Mouse (Mus musculus) adrenal gland, postnatal 10 days (tissue): Measurements from ENCODE around the gene Ift27. TPM values are rescaled to one million over a fixed set of nuclear protein-coding genes. Genes with fewer than 3 reads are reported as not detected.

Source experiments
- DNase-seq: peaks from one replicate; pipeline ENCODE4 v3.0.0; 2021; ENCODE audit warnings: mixed read lengths
- total RNA-seq, 2 experiments: library from RNA; stranded (reverse); gene quantifications; 2 replicates each; pipeline ENCODE4 v1.2.3; 2021

Ift27 gene
- total RNA-seq, 2 experiments from 2014 or later, result 19.4 to 22.9 TPM

DNA sequence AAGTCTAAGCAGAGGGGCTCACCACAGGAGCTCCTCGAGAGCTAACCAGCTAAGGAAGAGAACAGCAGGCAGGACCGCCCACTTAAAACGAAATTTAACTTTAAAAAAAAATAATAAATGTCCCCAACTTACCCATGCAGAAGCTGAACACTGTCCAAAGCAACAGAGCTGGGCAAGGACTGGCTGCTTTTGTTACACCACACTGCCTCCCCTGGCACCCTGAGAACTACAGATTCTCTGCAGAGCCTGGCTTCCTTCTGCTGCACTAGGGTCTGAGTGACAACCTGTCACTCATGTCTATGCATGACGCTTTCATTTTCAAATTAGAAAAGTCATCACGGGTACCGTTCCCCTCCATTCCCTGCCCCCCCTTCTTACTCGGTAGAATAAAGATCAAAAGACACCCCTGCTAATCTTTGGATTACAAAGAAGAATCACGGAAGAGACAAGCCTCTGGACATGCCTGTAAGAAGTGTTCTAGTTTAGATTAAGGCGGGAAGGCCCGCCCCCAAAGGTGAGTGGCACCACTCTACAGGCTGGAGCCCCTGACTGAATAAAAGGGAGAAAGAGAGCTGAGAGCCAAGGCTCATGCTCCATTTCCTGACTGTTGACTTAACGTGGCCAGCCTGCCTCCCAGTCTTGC lies 1.5 kb downstream of the Ift27 start:
- no peak for DNase-seq

DNA sequence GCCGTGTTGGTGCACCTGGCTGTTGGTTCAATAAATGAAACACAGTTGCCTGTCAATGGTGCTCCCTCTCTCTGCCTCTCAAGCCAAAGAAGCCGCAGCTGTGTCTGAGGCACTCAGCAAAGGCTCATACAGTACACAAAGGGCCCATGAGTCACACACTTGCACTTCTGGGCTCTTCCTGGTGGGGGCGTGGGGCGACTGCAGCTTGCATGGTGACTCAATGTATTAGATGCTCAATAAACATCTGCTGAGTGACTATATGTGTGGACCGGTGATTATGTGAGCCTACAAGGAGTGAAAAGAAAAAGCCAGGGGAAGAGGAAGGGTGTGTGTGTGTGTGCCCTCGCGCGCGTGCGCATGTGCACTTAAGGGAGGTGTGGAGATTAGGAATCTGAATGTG lies 2.3 kb downstream of the Ift27 start:
- DNase-seq, result no peak

DNA sequence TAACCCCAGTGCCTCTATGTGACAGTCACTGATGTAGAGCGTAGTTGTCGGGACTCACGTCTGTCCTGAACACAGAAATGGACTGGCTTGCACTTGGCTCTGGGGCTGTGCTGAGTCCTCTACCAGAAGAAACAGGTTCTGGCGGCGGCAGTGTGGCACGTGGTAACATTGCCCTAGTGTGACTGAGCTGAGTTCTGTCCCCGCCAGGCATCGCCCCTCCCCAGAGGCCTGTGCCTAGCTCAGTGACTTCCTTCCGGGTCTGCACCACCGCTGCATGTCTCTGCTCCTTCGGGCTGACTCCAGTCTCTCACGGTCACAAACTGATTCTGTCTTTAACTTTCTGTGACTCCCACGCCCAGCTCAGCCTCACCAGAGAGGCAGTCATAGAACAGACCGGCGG lies 3.2 kb downstream of the Ift27 start:
- no peak for DNase-seq

DNA sequence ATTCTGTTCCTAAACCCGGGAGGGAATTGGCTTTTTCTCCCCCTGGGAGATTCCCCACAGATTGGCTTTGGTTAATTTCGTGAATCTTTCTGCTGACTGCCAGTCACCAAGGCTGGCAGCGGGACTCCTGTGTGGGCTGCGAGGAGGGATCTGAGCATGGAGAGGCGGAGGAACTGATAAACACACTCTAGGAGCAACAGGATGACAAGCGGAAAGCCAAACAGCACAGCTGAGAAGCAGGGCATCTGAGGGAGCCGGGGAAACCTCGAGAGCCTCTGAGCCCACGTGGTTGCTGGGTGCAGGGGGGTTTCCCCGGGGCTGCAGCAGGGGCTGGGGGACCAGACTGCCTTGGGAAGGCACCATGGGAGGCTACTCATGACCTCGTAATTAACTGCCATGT lies 4.3 kb downstream of the Ift27 start:
- DNase-seq, result no peak

DNA sequence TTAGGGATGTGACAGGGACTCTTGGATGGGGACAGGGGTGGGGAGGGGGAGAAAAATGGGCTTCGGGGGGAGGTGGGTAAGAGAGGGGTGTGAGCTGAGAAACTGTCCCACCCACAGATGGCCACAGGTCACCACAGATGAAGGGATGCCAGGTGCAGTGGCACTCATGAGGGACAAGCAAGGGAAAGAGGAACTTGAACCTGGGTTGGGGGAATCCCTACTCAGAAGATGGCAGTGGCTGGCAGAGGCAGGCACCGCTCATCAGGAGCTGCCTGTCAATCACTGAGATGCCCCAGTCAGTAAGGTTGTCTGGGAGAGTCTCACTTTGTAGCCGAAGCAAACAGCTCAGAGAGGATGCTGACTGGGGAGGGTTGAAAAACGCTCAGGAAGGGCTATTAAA lies 8.6 kb downstream of the Ift27 start:
- DNase-seq, result no peak

DNA sequence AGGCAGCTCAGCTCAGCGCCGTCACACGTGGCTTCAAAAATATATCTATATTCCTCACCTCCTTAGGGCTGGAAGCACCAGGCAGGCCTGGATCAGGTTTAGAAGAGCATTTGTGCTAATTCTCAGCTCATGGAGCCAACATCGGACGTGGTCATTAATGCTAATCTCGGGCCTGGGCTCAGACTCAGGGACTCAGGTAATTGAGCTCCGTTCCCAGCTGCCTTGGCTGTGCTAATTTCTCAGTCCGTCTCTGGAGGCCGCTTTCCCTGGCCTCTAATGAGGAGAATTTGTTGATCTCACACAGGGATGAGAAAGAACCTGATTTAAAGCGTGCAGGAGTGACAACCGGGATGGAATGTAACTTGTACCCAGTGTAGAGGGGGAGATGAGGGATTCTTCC lies 9.4 kb downstream of the Ift27 start:
- no peak for DNase-seq

DNA sequence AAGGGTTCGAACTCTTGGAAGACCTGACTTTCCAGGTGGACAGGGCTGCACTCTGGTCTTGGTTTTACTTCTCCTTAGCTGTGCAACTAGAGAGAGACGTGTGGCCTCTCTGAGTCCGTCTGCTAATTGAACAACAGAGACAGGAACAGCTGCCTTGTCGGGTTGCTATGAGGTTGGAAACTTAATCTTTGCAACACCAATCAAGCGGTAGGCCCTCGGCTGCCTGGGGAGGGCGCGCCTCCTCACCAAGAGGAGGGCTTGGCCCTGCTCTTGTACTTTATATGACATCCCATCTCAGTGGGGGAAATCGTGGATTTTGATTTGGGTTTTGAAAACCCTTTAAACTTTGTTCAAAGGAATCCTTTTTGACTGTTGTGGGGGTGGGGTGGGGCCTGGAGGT lies 12.0 kb downstream of the Ift27 start:
- DNase-seq, result no peak

DNA sequence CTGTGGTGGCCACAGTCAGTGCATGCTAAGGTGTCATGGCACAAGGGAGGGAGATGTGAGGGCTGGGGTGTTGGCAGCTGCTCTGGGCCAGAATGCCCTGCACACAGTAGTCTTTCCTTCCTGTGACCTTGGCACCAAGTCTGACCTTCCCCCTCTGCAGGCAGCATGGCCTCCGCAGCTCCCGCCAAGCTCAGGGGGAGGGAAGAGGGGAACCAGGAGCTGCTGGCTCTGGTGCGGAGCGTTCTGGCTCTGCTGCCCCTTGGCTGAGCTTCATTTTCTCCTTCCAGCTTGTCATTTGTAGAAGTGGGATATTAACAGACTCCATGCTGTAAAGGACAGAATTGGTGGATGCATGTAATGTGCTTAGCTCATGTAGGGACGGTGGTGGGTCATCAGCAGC lies 15.6 kb downstream of the Ift27 start:
- no peak for DNase-seq

DNA sequence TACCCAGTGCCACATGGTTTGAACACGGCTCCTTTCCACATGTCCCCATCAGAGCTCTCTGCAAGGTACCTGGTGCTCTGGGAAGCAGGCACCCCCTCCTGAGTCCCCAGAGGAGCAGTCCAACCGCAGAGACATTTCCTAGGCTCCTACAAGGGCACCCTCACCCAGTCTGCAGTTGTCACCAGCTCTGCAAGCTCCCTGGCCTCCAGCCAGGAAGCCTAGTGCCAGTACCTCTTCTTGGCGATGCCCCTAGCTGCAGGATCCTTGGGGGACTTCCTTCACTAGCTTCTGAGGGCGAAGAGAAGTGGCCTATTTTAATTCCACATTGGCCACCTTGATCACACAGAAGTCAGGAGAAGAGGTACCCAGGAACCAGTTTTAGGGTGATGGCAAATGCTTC lies 16.1 kb downstream of the Ift27 start:
- DNase-seq, result no peak

DNA sequence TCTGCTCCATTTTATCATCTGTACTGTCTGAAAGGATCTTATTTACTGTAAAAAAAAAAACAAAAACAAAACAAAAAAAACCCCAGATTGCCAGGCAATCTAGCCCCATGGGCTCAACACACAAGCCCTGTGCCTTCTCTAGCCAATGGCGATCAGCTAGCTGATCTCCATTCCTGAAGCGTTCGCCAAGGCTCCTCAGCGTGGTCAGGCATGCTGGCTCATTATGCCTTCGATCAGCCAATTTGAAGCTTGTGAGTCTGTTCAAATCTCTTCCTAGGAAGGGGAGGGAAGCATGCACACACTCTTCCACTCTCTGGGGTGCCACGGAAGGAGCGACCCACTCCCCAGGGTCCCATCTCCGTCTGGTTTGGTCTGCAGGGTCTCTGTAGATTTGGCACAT lies 16.6 kb downstream of the Ift27 start:
- DNase-seq, result no peak

DNA sequence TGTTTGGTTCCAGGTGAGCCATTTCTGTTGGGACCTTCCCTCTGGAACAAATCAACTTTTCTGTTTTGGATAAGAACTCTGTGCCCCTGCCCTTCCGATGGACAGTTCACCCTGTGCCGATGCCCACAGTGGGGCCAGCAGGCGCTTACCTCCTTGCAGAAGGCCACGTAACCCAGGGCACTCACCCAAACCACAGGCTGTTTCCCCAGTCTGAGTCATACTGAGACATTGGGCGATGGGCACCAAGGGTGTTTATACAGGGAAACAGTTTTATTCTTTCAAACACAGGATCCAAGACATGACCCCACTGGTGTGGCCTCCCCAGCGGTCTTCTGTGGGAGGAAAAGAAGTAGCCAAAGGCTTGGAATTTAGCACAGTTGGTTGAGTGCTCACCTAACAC lies 18.5 kb downstream of the Ift27 start:
- no peak for DNase-seq

DNA sequence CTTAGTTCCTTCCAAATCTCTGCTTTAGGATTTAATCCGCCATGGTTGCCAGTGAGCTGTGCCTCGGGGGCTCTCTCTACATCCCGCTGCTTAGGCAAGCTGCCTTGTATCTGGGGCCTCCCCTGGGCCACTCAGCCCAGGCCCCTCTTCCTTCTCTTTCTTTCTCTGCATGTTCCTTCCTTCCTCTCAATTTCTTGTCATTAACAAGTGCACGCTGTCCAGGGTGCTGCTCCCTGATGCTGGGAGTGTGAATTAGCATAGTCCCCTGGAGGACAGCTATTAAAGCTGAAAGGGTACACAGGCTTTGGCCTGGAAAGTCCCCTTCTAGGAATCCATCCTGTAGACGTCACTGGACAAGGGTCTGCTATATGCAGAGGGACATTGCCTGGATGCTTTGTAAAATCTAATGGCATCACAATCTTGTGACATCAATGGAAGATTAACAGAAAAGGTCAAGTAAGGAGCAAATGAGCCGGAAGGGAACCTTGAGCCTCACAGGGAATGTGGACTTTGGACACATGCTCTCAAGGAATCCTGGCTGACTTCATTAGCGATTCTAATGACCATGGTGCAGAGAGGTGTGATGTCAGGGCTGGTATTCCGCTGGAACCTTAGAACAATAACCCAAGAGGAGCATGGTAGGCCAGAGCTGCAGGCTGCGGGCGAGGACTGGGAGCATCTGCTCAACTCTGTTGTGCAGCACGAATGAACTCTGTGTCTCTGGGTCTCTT lies 20.7 kb downstream of the Ift27 start:
- peak; percentile 24 for DNase-seq

DNA sequence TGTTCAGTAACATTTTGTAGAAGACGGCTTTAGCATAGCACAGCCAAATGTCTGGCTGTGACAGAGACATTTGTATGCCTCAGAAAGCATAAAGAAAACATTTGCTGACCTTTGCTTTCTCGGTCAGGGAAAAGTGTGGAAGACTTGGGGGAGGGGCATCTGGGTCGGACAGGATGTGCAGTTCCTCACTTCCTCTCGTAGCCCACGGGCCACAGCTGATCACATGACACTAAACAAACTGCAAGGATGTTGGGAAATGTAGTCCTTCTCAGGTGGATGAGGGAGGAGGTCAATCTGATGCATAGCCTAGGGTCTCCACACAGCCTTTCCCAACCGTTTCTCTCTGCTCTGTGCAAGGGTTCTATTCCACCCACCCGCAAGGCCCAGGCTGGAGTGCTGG lies 25.3 kb downstream of the Ift27 start:
- DNase-seq, result no peak

DNA sequence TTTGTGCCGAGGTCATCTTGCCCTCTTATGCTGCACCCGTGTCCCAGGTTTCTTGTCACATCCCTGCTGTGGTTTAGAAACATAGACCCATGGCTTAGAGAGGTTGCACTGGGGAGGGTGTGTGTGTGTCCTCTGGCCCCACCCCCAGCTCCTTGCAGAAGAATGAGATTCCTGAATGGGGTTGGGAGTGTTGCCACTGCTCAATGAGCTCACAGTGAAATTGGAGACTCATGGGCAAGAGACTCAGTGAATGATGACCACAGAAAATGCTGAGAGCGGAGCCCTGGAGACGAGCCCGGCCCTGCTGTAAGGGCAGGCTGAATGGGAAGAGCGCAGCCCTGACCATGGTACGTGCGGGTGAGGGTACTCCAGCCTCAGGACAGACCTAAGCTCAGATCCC lies 33.7 kb downstream of the Ift27 start:
- DNase-seq, result no peak

DNA sequence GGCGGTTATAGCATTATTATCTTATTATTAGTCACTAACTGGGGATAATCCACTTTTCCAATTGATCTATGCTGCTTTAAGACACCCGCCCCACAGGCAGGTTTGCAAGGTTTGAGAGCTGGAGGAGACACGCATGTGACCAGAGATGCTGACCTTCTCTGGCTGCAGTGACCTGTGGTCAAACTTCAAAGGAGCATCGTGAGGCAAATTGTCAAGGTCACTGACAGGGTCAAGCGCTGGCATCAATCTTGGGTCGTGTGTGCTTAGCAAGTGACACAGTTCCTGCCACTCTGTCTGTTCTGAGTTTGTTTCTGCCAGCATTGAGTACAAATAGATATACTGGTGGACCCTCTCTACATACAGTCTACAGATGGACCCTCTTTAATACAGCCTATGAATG lies 39.3 kb downstream of the Ift27 start:
- no peak for DNase-seq

DNA sequence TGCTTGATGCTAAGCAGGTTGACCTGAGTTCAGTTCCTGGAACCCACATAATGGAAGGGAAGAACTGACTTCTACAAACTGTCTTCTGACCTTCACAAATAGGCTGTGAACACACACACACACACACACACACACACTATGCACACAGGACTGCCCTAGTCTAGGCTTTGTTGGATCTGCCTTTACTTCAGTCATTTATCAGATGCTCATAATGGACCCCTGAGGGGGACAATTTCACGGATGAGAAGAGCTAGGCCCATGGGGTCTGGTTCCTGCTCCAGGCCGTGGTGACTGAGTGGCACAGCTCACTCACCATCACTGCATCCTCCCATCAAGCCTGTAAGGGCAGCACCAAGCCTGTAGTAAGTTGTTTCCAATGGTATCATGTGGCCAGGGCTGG lies 40.5 kb downstream of the Ift27 start:
- no peak for DNase-seq

DNA sequence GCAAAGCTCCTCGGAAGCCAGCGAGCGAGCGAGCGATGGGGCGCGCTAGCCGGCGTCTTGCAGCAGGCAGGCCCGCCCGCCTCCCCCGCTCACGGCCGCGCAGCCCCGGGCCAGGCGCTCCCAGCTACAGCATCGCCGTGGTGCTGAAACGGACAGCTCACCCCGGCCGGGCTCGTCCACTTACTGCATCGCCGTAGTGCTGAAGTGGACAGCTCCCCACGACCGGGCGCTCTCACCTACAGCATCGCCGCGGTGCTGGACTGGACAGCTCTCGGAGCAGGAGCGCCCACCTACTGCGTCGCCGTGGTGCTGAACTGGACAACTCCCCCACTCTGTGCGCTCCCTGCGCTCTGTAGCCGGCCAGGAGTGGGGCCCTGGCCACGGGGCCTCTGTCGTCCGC lies 54.2 kb downstream of the Ift27 start, which contains the start of gene Cacng2:
Gene Cacng2, minus strand, starts transcription at position 325 of the 400 bp plus-strand sequence.
- peak; percentile 99 for DNase-seq

DNA sequence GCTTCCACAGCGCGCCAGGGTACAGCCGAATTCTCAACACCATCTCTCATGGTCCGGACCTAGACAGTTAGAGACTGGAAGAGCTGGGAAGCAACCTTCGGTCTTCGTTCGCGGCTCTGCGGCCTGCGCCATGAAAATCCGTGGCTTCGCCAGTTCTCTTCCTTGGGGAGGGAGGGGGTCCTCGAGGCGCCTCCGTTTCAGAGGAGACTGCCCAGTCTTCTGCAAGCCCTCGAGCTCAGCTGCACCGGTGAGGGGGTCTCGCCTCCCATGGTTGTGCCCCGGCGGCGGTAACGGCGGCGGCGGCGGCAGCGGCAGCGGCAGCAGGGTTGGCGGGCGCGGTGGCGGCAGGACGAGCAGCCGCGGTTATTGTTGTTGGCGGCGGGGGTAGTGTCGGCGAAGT lies 54.7 kb downstream of the Ift27 start:
- DNase-seq, result no peak

DNA sequence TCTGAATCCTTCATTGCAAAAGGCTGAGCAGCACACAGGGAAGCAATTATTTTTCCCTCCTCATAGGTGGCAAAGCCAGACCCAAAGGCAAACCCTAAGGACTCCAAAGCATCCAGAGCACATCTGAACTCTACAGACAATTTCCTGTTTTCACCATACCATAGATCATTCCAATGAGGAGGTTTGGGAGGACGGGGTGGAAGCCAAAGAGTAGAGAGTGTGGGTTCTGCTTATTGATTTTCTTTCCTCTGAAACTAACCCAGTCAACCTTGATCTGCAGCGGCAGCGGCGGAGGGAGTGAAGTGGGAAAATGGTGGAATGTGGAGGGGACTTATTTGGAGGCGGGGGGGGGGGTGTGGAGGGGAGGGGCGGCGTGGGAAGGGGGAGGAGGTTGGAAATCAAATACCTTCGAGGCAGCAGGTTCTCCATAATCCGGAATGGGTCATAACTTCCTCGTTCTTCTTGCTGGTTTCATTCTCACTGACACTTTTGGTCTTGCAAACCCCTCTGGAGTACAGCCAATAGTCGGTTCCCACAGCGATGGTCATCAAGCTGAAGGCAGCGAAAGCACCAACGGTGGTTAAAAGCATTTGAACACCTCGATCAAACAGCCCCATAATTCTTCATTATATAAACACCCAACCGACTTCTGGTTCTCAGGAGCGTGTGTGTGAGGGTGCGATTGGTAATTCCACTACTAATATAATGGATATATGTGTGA lies 55.5 kb downstream of the Ift27 start:
- no peak for DNase-seq

DNA sequence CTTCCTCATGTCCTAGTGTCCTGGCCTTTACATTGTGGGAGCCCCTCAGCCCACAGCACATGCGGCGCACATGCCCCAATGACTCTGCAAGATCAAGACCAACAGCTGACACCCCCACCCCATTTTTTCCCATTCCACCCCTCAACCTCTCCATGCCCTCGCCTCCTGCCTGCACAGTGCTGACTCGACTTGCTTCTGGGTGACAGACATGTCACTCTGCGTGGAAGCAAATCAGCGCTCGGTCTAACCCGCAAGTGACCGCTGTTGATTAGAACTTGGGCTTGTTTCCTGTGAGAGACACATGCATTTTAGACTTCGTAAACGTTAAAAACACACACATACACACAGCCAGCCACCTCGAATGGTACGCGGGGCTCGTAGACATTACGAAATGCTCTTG lies 56.2 kb downstream of the Ift27 start:
- DNase-seq, result no peak

DNA sequence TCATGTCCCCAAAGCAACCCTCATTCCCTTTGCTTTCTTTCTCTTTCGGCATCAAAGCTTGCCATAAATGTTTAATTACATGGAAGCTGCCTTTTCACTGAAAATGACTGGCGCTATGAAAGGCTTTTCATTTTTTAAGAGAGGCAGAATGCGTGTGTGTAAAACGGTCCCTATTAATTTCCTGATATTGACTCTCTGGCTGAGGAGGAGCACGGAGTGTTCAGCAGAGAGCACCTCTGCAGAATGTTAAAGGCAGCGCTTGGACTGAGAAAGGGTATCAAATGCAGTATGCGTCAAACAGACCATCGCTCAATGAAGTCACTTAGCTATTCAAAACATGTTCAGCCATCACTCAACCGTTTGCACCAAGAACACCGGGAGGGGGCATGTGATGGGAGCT lies 57.0 kb downstream of the Ift27 start:
- no peak for DNase-seq

DNA sequence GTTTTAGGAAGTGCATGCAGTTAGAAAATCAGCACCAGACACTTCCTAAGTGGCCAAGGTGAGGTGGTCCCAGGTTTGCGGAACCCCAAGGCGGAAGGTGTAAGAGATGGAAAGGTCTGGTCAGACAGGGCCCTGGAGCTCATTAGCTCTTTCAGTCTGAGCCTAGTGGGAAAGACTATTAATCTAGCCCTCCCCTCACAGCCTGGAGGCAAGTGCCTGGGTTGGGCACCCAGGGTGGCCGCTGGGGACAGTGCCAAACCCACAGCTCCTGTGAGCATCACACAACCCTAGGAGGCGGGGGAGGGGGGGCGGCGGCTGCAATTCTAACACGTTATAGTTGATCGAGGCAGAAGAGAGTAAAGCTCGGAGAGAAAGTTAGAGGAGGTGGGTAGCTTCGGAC lies 57.7 kb downstream of the Ift27 start:
- DNase-seq, result no peak
